Mouse (Mus musculus): ENCODE data around the gene Olfr1274-ps. TPM values are rescaled to one million over a fixed set of nuclear protein-coding genes. Genes with fewer than 3 reads are reported as not detected.

Gene Olfr1274-ps
- total RNA-seq, 2 experiments from 2014 or later: not detected

Other genes with a start within 250 kb of the Olfr1274-ps start
- gene Olfr1270, start 245.6 kb upstream of the Olfr1274-ps start, total RNA-seq (2021): not detected
- not detected for gene Olfr1506, start 174.2 kb upstream of the Olfr1274-ps start, total RNA-seq (2021)
- gene Olfr142, start 141.1 kb upstream of the Olfr1274-ps start, total RNA-seq (2021): not detected
- not detected for gene Olfr1271, start 127.7 kb upstream of the Olfr1274-ps start, total RNA-seq (2021)
- gene Olfr1272, start 105.8 kb upstream of the Olfr1274-ps start, total RNA-seq (2021): not detected
- gene Gm13769, start 76.5 kb upstream of the Olfr1274-ps start, total RNA-seq (2021): under 1 TPM in 1 of 2 experiments, not detected in 1; 0.15 TPM
- 1 to 10 TPM; 9.0 to 9.1 TPM for gene Ptprj, start 182.0 kb downstream of the Olfr1274-ps start, total RNA-seq (2021)

Measured in heart, postnatal 14 days (tissue).